Mouse (Mus musculus): ENCODE results near the gene Hikeshi. TPM values are rescaled to one million over a fixed set of nuclear protein-coding genes. Genes with fewer than 3 reads are reported as not detected.

The Hikeshi gene
- polyA plus RNA-seq, 1 experiment from 2014 or later = 135 TPM

Other genes starting within 250 kb of the Hikeshi start
- 0.50 and 0.69 TPM in 2 replicates for gene Ccdc81, start 37.6 kb downstream of the Hikeshi start, polyA plus RNA-seq (2015; fragmentation: Nextera tagmentation; extraction: Ambion mirVana)
- 27.5 and 37.3 TPM in 2 replicates for gene Eed, start 39.8 kb upstream of the Hikeshi start, polyA plus RNA-seq (2015; fragmentation: Nextera tagmentation; extraction: Ambion mirVana)
- gene Picalm, start 189.0 kb upstream of the Hikeshi start, polyA plus RNA-seq (2015; fragmentation: Nextera tagmentation; extraction: Ambion mirVana) = 32.4 and 41.5 TPM in 2 replicates

All from neural tube, embryonic 15.5 days (tissue).